Mouse (Mus musculus) cerebellum, adult 11-12 months (tissue): ENCODE data around the gene Bola1.
A peak's percentile ranks its signal among the peaks of the same experiment; 100 is the strongest.

Source experiments
- DNase-seq: peaks from one replicate; pipeline ENCODE4 v3.0.0; 2022

The Bola1 gene

DNA sequence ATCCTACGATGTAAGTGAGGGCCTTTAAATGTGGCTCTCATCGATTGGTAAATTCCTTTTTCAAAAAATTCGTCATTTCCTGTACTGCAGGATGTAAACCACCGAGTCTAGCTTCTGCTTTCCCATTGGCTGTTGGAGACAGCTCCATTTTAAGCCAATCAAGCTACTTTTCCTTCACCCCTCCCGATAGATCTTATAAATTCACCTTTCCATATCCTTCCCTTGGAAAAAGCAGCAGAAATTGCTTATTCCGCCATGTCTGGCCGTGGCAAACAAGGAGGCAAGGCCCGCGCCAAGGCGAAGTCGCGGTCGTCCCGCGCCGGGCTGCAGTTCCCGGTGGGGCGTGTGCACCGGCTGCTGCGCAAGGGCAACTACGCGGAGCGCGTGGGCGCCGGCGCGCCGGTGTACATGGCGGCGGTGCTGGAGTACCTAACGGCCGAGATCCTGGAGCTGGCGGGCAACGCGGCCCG lies at the start of gene Bola1, which contains the start of gene Hist2h2ab:
Bola1 (minus strand) TSS at position 49 of the 470 bp plus-strand sequence.
Hist2h2ab (plus strand) TSS at position 205 of the 470 bp plus-strand sequence.
- DNase-seq = peak; percentile 79

DNA sequence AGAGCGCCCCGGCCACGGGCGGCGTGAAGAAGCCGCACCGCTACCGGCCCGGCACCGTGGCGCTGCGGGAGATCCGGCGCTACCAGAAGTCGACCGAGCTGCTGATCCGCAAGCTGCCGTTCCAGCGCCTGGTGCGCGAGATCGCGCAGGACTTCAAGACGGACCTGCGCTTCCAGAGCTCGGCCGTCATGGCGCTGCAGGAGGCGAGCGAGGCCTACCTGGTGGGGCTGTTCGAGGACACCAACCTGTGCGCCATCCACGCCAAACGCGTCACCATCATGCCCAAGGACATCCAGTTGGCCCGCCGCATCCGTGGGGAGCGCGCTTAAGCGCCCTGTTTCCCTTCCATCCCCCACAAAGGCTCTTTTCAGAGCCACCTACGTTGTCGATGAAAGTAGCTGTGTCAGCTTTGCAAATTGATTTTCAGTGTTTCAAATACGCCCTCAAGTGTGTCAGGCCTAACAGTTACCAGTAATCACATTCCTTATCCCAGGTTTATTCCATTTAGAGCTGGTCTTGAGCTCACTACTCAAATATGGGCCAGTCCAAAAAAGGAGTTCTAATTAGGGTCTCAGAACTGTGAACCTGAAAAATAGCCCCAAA lies 49.4 kb upstream of the Bola1 start:
- DNase-seq = peak; percentile 68

GRCm38 (mm10) chr3:96268051-96268775 lies 48.7 kb upstream of the Bola1 start, which contains the start of gene Hist2h3b:
Hist2h3b (plus strand) TSS chr3:96268654.
- DNase-seq = peak; percentile 85

DNA sequence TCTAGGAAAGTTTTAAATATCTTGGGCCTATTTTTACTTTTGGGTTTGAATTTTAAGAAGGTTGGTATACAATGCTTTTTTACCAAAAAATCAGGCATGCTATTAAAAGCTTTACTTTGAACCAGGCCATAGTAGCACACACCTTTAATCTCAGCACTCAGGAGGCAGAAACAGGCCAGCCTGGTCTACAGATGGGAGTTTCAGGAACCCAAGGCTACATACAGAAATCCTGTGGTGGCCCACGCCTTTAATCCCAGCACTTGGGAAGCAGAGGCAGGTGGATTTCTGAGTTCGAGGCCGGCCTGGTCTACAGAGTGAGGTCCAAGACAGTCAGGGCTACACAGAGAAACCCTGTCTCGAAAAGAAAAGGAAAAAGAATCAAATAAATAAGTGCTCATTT lies 48.0 kb upstream of the Bola1 start:
- DNase-seq = no peak

DNA sequence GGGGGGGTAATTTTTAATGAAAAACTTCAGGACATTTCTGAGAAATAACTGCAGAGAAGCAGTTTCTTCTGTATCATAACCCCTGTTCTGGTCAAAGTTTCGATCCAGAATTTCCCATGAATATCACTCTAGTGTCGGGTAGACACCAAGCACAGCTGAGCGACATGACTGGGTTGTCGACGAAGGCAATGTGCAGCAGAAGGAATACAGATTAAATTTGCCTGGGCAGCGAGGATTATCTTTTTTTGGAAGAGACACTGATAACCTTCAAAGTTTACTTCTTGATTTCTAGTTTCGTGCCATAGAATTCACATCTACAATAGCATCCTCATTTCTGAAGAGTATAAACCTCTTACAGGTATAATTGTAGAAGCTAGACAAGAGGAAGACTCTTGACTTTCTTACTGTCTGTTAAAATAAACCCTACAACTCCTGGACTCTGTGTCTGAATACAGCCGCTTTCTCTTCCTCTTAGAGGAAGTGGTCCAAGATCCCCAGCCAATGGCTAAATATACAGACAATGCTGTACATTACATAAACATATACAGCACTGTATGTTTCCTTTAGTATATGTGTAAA lies 46.7 kb upstream of the Bola1 start:
- DNase-seq = no peak

DNA sequence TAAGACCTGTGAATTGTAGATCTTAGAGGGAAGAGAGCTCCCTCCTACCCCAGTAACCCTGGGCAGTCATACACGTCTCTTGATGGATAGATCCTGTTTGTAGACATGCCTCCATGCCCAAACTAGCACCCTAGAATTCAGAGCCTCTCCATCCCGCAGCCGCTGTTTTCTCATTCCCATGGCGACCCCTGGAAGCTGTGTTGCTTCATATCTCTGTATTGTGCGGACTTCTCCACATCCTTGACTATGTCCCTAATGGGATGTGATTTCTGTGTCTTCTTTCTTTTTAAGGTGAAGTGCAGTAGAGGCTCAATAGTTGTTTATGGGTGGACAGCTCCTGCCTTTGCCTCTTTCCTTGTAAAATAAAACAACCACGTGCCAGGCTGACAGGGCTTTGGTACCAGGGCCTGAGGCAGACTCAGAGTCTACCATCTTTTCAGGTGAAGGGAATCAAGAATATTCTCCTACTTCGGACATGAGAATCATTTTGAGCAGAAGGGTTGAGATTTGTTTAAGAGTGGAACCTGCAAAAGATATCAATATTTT lies 45.0 kb upstream of the Bola1 start:
- peak; percentile 32 for DNase-seq

DNA sequence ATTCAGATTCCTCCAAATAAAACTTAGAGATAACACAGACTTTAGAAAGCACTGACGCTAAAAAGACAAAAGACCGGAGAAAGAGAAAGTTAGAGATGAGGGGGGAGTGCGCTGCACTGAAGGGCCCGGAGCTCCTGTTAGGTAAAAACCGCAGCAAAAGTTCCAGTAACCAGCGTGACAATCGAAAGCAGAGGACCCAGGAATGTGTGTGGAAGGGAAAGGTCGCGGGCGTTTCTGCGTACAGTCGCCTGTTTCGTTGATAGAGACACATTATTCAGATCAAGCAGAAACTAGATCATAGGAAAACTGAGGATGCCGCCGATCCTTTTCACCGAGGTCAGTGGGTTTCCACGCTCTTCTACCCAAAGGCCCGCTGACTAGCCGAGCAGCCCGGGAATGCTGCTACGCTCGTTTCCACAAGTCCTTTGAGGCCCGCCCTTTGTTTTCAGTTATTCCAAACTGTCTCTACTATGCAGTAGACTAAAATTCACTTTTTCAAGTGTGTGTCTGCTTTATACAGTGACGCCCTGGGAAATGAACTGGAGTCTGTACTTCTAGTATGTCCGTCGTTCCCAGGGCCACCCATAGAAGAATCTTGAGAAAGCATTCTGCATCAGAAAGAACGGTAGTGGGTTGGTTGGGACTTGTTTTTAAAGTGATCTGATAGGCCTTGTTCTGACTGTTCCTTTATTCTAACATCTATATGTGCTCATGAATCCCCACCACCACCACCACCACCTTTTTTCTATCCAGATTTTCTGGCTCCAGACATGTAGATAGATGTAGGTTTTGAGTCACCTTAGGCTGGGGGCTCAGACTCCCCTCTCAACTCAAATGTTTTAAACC lies 44.3 kb upstream of the Bola1 start:
- DNase-seq = peak; percentile 58

GRCm38 (mm10) chr3:96262979-96263550 lies 43.6 kb upstream of the Bola1 start, which contains the start of gene Hist2h4:
Hist2h4 (minus strand) TSS chr3:96263311.
- peak; percentile 97 for DNase-seq

DNA sequence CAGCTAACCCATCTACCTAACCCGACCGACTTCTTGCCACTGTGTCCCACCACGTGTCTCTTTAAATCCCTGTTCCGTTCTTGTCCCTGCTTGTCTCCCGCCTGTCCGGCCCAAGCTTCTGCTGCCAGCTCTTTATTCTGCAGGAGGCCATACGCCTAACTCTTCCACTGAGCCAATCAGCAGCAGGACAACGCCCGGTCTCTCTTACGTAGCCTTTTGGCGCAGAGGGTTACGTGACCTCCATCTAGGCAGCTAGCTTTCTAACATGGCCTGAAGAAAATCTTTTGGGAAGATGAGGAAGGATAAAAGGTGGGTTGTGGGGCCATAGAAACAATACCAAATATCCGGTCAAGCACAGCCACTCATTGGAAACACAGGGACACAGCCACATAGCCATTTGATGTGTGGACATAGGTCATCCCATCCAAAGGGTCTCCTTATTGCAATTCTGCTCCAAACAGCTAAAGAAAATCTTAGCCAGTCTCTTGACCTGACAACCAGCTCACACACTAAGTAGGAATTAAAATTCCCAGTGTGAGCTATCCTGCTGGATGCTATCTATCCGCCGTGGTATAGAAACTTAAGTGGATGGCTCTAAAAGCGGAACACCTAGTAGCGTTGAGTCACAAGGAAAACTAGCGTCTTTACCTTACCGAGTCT lies 42.8 kb upstream of the Bola1 start:
- DNase-seq = peak; percentile 95

- no peak for DNase-seq
These were observed 42.1 kb upstream of the Bola1 start for GRCm38 (mm10) chr3:96261623-96262022.

GRCm38 (mm10) chr3:96260220-96260619 lies 40.7 kb upstream of the Bola1 start:
- no peak for DNase-seq

GRCm38 (mm10) chr3:96257190-96257589 lies 37.7 kb upstream of the Bola1 start:
- DNase-seq = no peak

DNA sequence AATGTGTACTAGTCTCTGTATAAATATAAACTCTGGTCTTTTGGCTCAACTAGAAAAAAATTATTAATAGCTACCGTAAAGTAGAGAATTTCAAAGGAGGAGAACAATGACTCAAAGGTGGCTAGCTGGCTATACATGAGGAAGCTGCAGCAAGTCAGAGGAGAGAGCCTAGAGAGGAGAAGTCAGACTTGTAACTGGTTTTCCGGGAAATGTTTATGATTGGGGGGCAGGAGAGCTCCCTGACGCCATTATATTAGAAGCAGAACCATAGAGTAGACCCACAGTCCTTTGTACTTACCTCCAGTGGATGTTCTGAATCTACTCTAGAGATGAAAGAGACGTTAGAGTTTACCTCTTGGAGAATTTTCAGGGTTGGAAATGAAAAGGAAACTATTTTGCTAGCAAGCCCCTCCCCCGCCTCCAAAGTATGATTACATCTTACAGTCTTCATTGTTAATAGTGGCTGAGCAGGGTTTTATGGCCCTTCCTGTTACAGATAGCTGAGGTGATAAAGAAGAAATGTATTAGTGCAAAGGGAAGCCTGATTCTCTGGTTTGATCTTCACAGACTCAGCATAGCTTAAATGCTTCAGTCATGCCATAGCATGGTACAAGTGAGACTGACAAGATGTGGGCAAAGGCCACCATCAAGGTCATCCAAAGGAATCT lies 36.6 kb upstream of the Bola1 start:
- no peak for DNase-seq

DNA sequence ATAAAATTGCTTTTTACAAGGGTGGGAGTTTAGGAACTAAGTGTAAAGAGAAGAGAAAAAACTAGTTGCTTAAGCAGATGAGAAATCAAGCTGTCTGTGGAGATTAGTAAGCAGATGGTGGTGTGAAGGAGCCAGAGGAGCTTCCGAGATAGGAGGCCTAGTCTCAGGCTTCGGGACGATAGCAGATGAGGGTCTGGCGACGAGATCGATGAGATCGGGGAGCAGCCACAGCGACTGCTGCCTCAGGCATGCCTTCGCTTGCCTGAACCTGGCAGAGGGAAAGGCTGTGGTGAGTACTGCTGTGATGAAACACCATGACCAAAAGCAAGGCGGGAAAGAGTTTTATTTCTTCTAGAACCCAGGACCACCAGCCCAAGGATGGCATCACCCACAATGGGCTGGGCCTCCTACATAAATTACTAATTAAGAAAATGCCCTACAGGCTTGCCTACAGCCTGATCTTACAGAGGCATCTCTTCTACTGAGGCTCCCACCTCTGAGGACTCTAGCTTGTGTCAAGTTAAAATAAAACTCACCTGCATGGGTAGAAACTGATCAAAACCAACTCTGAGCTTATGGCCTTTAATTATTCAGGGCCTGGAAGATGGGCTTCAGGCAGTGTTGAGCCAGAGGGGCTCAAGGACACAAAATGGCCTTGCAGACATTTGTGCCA lies 35.3 kb upstream of the Bola1 start:
- DNase-seq = no peak

DNA sequence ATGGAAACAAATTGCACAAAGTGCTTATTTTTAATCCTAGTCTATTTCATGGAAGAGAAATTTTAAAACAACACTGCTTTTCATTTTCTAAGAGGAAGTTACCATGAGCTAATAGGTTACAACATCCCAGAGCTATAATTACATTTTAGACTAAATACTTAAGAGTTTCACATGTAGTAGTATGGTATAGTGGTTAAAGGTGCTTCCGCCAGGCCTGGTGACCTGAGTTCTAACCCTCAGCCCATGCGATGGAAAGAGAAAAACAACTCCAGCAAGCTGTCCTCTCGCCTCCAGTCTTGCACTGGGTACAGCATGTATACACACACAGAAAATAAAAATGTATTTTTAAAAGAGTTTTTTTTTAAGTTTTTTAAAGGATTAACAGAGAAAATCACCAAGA lies 32.3 kb upstream of the Bola1 start:
- no peak for DNase-seq

DNA sequence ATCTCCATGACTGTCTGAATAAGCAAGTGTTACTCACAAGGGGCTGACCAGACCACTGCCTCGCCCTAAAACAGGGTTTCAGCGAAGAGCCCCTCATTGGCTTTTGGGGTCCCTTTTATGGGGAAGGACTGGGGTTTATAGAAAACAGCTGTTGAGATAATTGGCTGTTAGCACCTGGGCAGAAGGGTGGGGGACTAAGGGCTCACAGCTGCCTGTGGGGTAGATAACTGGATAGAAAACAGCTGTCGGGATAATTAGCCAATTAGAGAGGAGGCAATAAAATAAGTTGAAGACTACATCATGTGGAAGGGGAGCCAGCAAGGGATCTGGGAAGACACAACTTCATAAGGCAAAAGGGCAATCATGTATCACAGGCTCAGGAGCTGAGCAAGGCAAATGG lies 31.4 kb upstream of the Bola1 start:
- no peak for DNase-seq

- DNase-seq = no peak
These were observed 29.5 kb upstream of the Bola1 start for GRCm38 (mm10) chr3:96249034-96249345.

GRCm38 (mm10) chr3:96248141-96249033 lies 28.9 kb upstream of the Bola1 start:
- no peak for DNase-seq

- DNase-seq = no peak
These were observed 28.0 kb upstream of the Bola1 start for GRCm38 (mm10) chr3:96247356-96248140.
